Mouse (Mus musculus): ENCODE data around the gene 1700014D04Rik. TPM values are rescaled to one million over a fixed set of nuclear protein-coding genes. Genes with fewer than 3 reads are reported as not detected.
"Not testable (repeated sequence)": the region's sequence is repeated elsewhere in the genome, so short reads cannot be mapped to it uniquely, and the experiment has no call there.

1700014D04Rik gene
- total RNA-seq, 2 experiments from 2014 or later: 0.88 to 1.0 TPM

DNA sequence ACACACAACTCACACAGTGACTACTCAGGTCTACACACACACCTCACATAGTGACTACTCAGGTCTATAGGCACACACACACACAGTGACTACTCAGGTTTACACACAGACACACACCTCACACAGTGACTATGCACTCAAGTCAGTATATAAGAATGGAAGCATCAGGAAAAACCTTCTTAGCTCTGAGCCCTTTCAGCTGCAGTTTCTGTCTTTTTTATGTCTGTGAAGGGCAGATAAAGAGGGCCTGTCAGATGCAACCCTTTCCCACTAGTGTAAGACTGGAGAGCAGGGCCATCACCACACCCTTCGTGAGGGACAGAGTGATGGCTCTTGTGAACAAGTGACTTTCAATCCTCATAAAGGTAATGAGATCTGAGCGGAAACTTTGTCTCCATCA, 8.1 kb downstream of the 1700014D04Rik start:
- no peak for DNase-seq (ENCODE audit: low spot score in 2 of 2)

GRCm38 (mm10) chr13:59735190-59735589, 11.4 kb downstream of the 1700014D04Rik start:
- DNase-seq (ENCODE audit: low spot score in 2 of 2): no peak

GRCm38 (mm10) chr13:59734347-59734746, 12.2 kb downstream of the 1700014D04Rik start:
- DNase-seq (ENCODE audit: low spot score in 2 of 2): not testable (repeated sequence)

GRCm38 (mm10) chr13:59733936-59734335, 12.6 kb downstream of the 1700014D04Rik start:
- DNase-seq (ENCODE audit: low spot score in 2 of 2): no peak

DNA sequence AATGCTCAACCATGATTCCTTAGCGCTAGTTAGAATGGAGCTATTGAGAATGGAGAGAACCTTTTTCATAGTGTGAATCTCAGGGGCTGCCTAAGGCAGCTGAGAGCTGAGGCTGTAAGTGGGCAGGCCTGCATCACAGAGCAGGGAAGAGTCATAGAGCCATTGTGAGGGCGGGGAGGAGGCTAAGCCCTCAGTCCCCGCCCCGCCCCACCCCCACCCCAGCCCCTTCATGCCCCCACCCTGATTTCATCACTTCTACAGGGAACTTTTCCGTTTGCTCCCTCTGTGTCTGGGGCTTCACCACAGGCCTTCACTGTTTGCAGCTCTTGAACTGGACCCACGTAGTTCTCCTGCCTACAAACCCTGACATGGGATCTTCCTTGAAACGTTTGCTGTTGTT, 14.9 kb downstream of the 1700014D04Rik start, which contains the start of gene Spata31d1d:
Gene Spata31d1d, minus strand, starts transcription at position 101 of the 400 bp plus-strand sequence.
- DNase-seq (ENCODE audit: low spot score in 2 of 2): no peak

- peak; percentile 88 to 92 for DNase-seq (ENCODE audit: low spot score in 2 of 2)
Observed at GRCm38 (mm10) chr13:59728378-59729093, 18.0 kb downstream of the 1700014D04Rik start.

DNA sequence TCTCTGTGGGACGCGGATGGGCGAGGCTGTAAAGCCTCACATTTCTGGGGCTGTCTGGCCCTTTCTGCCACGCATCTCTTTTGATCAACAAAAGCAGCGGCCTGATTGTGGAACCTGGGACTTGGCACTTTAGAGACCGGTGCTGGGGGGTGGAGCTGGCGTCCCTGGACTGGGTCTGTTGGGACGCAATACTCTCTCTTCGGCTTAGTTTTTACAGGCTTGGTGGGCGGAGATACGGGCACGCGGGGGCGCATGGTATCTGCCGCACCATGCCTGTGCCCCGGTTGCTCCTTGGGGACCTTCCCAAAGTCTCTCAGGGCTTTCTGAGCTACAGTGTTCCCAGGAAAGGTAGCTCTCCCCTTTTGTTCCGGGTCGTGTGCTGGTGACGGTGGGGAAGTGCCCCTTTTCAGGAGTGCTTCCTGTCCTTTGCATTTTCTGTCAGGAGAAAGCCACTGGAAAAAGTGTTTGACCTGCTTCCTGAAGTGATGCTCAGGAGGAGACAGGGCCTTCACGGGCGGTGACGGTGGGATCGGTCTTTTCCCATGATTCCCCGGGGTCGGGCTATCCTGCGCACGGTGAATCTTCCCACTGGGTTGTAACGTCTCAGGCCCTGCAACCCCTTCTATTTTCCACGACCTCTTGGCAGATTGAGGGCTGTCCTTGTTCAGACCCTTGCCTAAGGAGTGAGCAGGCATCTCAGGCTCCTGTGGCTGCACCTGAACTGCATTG, 20.2 kb downstream of the 1700014D04Rik start:
- DNase-seq (ENCODE audit: low spot score in 2 of 2): no peak

DNA sequence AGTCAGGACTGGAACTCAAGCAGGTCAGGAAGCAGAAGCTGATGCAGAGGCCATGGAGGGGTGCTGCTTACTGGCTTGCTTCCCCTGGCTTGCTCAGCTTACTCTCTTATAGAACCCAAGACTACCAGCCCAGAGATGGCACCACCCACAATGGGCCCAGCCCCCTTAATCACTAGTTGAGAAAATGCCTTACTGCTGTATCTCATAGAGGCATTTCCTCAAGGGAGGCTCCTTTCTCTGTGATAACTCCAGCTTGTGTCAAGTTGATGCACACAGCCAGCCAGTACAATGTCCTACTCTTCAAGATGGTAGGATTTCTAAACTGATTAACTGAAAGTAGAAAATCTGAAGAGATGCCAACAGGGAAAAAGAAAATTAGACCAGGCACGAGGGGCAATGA, 24.5 kb downstream of the 1700014D04Rik start:
- DNase-seq (ENCODE audit: low spot score in 2 of 2): not testable (repeated sequence)

DNA sequence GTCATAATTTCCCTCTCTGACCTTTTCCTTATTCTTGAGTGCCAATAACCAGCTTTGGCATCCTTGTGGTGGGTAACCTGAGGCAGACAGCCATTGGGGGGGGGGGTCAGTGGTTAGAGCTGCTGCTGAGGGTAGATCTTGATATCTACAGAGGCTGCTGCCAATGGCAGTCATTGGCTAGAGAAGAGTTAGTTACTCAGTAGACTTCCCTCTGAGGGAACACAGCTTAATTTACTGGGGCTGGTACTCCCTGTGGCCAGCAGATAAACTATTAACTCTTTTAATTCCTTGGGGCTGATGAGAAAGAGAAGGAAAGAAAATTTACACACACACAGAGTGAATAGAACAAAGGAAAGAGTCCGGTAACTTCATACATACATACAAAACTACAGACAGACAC, 27.1 kb downstream of the 1700014D04Rik start:
- DNase-seq (ENCODE audit: low spot score in 2 of 2): no peak

GRCm38 (mm10) chr13:59718857-59719440, 27.6 kb downstream of the 1700014D04Rik start:
- DNase-seq (ENCODE audit: low spot score in 2 of 2): not testable (repeated sequence)

GRCm38 (mm10) chr13:59713710-59714109, 32.8 kb downstream of the 1700014D04Rik start:
- no peak for DNase-seq (ENCODE audit: low spot score in 2 of 2)

DNA sequence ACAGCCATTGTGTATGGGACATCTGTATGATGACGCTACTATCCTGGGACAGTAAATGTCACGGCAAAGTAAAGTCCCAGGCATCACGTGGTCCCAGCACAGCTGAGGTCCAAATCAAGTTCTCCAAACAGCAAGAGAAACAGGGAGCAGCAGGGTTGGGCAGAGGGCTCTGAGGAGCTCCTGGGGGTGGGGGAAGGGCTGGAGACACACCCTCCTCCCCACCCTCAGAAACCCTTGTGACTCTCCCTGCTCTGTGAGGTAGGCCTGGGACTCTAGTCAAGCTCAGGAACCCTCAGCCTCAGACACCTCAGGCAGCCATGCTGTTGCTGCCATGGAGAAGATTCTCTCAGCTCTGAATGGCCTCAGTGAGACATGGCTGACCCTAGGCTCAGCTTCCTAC, 34.6 kb downstream of the 1700014D04Rik start, which contains the start of gene Spata31d1b:
Gene Spata31d1b, plus strand, starts transcription at position 301 of the 400 bp plus-strand sequence.
- DNase-seq (ENCODE audit: low spot score in 2 of 2): not testable (repeated sequence)

- DNase-seq (ENCODE audit: low spot score in 2 of 2): no peak
Observed at GRCm38 (mm10) chr13:59710230-59710629, 36.3 kb downstream of the 1700014D04Rik start, which contains the start of gene Spata31d1a. Spata31d1a (minus strand) TSS chr13:59710330.

DNA sequence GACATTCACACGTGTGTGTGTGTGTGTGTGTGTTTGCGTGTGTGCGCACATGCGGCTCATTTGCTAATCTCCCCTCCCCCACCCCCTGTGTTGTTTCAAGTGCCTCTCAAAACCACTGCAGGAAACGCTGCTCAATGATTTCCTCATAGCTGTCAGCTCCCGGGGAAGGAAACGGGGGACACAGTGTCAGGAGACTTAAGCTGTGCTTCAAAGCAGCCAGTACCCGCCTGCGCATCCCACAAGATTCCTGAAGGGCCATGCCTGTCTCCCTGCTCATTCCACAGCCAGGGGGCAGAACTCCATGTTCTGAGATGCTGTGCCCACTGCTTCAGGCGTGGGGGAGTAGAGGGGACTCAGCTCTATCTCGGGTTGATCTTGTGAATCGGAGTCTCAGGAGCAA, 42.0 kb downstream of the 1700014D04Rik start:
- DNase-seq (ENCODE audit: low spot score in 2 of 2): peak; percentile 26 to 28

DNA sequence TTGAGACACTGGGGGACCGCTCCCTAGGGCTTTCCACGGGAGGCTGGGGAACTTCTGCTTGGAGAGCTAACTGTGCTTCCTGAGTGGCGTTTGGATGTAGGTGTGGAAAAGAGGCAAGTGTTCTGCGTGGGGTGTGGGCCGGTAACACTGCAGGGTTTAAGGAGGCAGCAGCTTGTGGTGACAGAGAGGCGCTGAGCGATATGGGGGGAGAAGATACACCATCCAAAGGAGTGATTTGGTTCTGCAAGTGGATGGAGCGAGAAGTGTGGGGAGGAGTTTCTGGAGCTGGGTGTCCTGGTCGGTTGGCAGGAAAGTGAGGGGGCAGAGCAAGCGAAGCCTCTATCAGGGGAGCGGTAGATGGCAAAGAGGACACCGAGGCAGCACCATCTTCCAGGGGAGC, 43.0 kb downstream of the 1700014D04Rik start:
- DNase-seq (ENCODE audit: low spot score in 2 of 2): no peak

DNA sequence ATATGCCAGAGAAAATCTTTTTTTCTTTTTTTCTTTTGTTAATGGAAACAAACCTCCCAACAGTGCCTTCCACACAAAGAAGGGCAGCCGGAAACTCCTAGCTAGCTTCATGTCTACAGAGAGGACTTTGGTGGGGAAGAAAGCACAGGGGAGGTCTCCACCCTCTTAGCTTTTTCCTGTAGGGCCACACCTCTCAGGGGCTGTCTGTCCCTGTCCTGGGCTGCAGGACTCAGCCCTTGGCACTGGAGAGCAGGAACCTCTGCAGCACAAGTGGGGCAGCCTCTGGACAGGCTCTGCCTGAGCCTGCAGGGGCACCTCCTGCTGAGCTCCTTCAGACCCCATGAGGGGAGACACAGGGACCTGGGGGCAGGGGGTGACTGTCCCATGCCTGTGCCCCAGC, 46.4 kb downstream of the 1700014D04Rik start:
- DNase-seq (ENCODE audit: low spot score in 2 of 2): not testable (repeated sequence)

DNA sequence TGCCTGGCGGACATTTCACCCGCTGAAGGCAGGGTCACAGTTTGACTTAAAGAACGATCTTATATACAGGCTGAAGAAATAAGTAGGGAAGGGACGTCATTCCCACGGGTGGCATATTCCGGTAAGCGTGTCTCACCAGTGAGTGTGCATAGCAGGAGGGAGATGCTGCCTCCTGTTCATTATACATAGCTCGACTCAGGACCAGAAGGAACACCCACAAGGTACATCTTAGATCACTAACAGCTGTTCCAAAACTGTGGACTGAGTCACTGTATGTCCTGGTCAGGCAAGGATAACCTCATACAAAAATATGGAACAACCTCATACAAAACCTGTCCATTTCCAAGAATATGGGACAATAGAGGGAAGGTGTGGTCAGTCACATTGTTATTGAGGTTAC, 47.4 kb downstream of the 1700014D04Rik start:
- no peak for DNase-seq (ENCODE audit: low spot score in 2 of 2)

- no peak for DNase-seq (ENCODE audit: low spot score in 2 of 2)
Observed at GRCm38 (mm10) chr13:59695781-59696180, 50.8 kb downstream of the 1700014D04Rik start.

DNA sequence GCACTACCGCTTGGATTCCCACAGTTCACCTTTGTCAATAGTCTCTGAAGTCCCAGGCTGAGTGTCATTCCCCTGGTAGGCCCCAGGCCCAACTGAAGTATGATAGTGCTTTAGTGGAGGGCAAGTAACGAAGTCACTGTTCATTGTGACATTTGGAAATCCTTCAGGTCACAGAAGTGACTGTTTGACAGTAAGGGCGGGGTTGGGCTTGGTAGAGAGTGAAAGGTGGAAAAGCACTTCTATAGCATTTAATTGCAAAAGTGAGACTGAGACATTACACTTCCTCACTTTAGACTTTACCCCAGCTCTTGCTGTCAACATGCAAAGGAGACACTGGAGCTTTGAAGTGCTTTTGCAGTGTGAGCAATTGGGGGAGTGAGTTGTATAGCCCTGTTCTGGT, 52.5 kb downstream of the 1700014D04Rik start, which contains the start of gene 4921517D22Rik:
Gene 4921517D22Rik, minus strand, starts transcription at position 101 of the 400 bp plus-strand sequence.
- no peak for DNase-seq (ENCODE audit: low spot score in 2 of 2)

DNA sequence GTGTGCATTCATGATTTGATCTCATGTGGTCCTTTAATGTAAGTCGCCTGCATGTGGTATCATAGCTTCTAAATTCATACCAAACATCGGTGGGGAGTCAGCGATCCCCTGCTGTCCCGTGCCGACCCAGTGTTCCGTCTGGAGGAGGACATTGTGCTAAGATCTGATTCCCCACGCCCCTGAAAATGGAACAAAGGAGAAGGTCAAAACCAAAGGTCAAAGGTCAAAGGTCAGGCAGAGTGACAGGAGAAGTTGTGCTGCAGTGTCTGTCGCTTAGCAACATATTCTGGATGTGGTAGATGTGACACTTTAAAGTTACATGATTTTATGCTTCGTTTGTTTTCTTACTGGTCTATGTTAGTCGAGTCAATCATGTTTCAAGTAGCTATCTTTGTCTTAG, 55.1 kb downstream of the 1700014D04Rik start:
- DNase-seq (ENCODE audit: low spot score in 2 of 2): no peak

All from layer of hippocampus, postnatal 14 days (tissue).